Mouse (Mus musculus): Measurements from ENCODE around the gene Fam167b. TPM values are rescaled to one million over a fixed set of nuclear protein-coding genes. Genes with fewer than 3 reads are reported as not detected.

The Fam167b gene
- polyA plus RNA-seq, 1 experiment from 2014 or later = 1.4 TPM

DNA sequence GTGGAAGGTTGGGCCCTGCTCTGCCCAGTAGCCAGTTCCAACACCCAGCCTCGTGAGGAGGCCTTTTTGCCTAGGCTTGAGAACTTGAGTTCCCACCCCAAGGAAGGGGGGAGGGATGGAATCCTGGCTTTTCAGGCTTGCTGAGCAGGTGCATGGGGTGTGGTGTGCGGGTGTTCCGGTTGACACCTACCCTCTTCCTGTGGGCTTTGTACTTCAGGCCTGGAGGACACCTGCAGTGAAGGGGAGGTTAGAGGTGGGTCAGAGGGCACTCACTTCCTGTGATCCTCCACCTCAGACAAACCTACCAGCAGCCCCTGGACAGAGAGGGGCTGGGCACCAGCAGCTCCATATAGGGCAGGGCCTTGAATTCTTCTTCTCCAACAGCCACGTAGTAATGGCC lies 31.7 kb upstream of the Fam167b start:
- 67% methylated on average over 4 of the region's 4 CpGs for WGBS
- ATAC-seq = no peak
- TF ChIP-seq CTCF (IDR thresholded peaks at IDR 0.05; ENCODE audit: low read depth) = no peak
- H3K36me3 ChIP-seq (ENCODE audit: control insufficient read depth, insufficient read depth) = peaks cover 38% of the 10 kb centered on the region
- H3K27ac ChIP-seq (ENCODE audit: low read depth, low read length) = no peak overlapping the region
- no peak overlapping the region for H3K4me2 ChIP-seq (replicated peaks; ENCODE audit: low read depth)
- H3K9me3 ChIP-seq (ENCODE audit: control insufficient read depth) = no peaks in the 10 kb centered on the region
- no peaks in the 10 kb centered on the region for H3K27me3 ChIP-seq (replicated peaks; ENCODE audit: control insufficient read depth, insufficient read depth, low read length)
- H3K4me3 ChIP-seq (ENCODE audit: low read depth, low read length) = no peak overlapping the region
- no peak overlapping the region for H3K9ac ChIP-seq (ENCODE audit: low read depth, low read length)
- no peaks in the 10 kb centered on the region for H3K4me1 ChIP-seq (replicated peaks; ENCODE audit: control insufficient read depth, insufficient read depth, low read length)

DNA sequence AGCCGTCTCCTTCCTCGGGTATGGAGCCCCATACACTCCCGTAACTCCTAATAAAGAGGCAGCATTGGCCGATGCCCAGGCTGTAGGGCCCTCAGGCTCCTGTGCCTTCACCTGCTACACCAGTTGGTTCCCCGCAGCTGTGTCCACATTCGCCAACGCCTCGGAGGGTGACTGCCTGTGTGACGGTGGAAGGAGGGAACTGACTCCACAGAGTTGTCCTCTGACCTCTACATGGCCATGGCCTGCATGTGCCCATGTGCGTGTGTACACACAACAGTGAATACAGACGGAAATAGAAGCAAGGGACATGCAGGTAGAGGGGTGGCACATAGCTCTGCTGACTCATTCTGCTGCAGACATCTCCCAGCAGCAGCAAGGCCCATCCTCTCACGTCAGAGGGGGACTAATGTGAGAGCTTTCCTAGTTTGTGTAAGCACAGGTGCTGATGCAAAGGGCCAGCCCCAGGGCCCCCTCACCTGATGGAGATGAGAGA lies 30.8 kb upstream of the Fam167b start:
- TF ChIP-seq CTCF (IDR thresholded peaks at IDR 0.05; ENCODE audit: low read depth) = no peak
- no peak overlapping the region for H3K27ac ChIP-seq (ENCODE audit: low read depth, low read length)

DNA sequence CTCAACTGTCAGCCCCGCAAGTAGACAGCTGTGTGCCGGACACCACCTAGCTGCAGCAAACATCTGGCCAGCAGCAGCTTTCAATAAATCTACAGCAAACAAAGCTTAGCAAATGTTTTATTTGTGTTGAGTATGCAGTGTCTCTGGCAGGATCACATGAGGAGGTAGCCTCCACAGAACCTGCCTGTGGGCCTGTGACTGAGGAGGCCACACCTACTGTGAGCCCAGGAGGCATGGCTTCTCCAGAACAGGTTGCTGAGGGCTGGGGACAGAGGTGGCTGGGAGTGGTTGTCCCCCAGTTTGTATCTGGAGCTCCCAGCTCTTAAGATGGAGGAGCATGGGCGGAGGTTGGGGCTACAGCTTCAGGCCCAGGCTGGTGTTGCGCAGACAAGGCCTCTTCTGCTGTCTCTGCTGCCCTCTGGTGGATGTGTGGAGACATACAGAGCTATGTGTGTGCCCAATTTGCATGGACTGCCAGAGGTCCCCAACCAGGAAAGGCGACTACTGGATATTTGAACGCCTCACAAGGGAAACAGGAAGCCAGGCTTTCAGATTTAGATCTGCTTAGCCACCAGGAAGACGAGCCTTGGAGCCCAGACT lies 30.2 kb upstream of the Fam167b start:
- Histone ChIP-seq H3K4me2 (replicated peaks; ENCODE audit: low read depth) (no peak overlapping the region), H3K9ac (ENCODE audit: low read depth, low read length) (no peak overlapping the region), H3K36me3 (ENCODE audit: control insufficient read depth, insufficient read depth) (peaks cover 50% of the 10 kb centered on the region), H3K4me3 (ENCODE audit: low read depth, low read length) (no peak overlapping the region), H3K4me1 (replicated peaks; ENCODE audit: control insufficient read depth, insufficient read depth, low read length) (no peaks in the 10 kb centered on the region), H3K27me3 (replicated peaks; ENCODE audit: control insufficient read depth, insufficient read depth, low read length) (no peaks in the 10 kb centered on the region), H3K27ac (ENCODE audit: low read depth, low read length) (no peak overlapping the region), H3K9me3 (ENCODE audit: control insufficient read depth) (no peaks in the 10 kb centered on the region)
- peak; percentile 76 for ATAC-seq
- 28% methylated on average over 7 of the region's 7 CpGs for WGBS
- TF ChIP-seq CTCF (IDR thresholded peaks at IDR 0.05; ENCODE audit: low read depth) = peak; percentile 97

More for the DNA sequence above, 30.8 kb upstream of the Fam167b start:
- no peak overlapping the region for H3K4me2 ChIP-seq (replicated peaks; ENCODE audit: low read depth)
- no peaks in the 10 kb centered on the region for H3K4me1 ChIP-seq (replicated peaks; ENCODE audit: control insufficient read depth, insufficient read depth, low read length)
- ATAC-seq = no peak; the same call in 1 of the 2 replicates
- no peak overlapping the region for H3K4me3 ChIP-seq (ENCODE audit: low read depth, low read length)
- peaks cover 45% of the 10 kb centered on the region for H3K36me3 ChIP-seq (ENCODE audit: control insufficient read depth, insufficient read depth)
- no peaks in the 10 kb centered on the region for H3K9me3 ChIP-seq (ENCODE audit: control insufficient read depth)
- no peaks in the 10 kb centered on the region for H3K27me3 ChIP-seq (replicated peaks; ENCODE audit: control insufficient read depth, insufficient read depth, low read length)
- WGBS = 79% methylated on average over 12 of the region's 12 CpGs
- no peak overlapping the region for H3K9ac ChIP-seq (ENCODE audit: low read depth, low read length)

DNA sequence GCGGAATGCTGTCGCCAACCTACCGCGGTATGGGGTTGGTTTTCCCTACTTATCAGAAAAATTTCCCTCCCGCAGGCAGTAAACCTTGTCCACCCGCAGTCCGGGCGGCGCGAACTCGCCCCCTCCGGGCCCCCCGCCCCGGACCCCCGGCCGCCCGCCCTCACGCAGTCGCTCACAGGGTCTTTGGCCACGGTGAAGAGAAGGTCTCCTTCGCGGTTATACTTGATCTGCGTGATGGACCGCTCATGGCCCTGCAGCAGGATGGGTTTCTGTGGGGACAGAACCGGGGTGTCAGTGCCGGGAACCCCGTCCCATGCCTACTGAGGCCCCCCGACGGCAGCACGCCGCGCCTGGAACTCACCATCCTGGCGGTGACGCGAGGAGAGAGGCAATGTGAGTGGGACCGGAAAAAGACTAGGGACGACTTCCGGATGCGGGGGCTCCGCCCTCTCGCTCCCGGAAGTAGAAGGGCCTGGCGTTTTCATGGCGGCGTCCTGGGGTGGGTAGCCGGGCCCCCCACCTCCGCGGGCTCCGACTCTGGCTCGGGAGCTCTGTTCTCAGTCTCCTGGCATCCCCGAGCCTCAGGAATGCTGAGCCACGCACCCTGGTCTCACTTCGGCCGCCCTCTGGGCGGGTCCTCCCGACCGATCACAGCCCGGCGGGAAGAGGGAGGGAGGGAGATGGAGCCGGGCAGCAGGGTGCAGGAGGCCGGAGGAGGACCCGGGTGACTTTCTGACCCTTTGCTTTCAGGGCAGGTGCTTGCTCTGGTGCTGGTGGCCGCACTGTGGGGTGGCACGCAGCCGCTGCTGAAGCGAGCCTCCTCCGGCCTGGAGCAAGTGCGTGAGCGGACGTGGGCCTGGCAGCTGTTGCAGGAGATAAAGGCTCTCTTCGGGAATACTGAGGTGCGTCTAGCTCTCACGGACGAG lies 22.1 kb upstream of the Fam167b start, which contains the start of the genes Eif3i and Tmem234:
Eif3i (minus strand) TSS at position 416 of the 926 bp plus-strand sequence.
Tmem234 (plus strand) TSS at position 436 of the 926 bp plus-strand sequence.
- no peaks in the 10 kb centered on the region for H3K27me3 ChIP-seq (replicated peaks; ENCODE audit: control insufficient read depth, insufficient read depth, low read length)
- peak; percentile 40 for TF ChIP-seq CTCF (IDR thresholded peaks at IDR 0.05; ENCODE audit: low read depth)
- H3K9ac ChIP-seq (ENCODE audit: low read depth, low read length) = peak within 1 kb of the TSS; percentile 89
- H3K36me3 ChIP-seq (ENCODE audit: control insufficient read depth, insufficient read depth) = peaks cover 23% of the 10 kb centered on the region
- H3K4me1 ChIP-seq (replicated peaks; ENCODE audit: control insufficient read depth, insufficient read depth, low read length) = 0 out of 2 replicates have a peak, but pooled peaks cover 12% of the 10 kb centered on the region
- H3K27ac ChIP-seq (ENCODE audit: low read depth, low read length) = peak within 1 kb of the TSS; percentile 68
- no peaks in the 10 kb centered on the region for H3K9me3 ChIP-seq (ENCODE audit: control insufficient read depth)
- ATAC-seq = peak; percentile 84
- H3K4me2 ChIP-seq (replicated peaks; ENCODE audit: low read depth) = peak within 1 kb of the TSS; percentile 90
- H3K4me3 ChIP-seq (ENCODE audit: low read depth, low read length) = peak within 1 kb of the TSS; percentile 100
- WGBS = under 1% methylated on average over 74 of the region's 74 CpGs

DNA sequence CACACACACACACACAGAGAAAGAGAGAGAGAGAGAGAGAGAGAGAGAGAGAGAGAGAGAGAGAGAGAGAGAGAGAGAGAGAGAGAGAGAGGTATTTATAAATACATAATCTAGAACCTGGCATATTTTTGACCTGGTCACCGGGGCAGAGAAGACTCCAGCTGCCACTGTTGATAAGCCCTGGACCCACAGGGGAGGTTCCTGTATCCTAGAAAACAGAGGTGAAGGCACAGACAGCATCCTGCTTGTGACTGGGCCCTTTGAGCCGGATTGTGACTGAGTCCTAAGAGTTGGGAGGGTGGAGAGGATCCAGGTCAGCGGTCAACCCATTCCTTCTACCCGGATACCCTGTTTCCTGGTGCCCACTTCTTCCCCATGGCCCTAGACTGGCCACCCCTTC lies 10.5 kb upstream of the Fam167b start:
- Histone ChIP-seq H3K36me3 (ENCODE audit: control insufficient read depth, insufficient read depth) (peaks cover 37% of the 10 kb centered on the region), H3K4me2 (replicated peaks; ENCODE audit: low read depth) (no peak overlapping the region), H3K4me1 (replicated peaks; ENCODE audit: control insufficient read depth, insufficient read depth, low read length) (no peaks in the 10 kb centered on the region), H3K9ac (ENCODE audit: low read depth, low read length) (no peak overlapping the region), H3K27me3 (replicated peaks; ENCODE audit: control insufficient read depth, insufficient read depth, low read length) (no peaks in the 10 kb centered on the region), H3K9me3 (ENCODE audit: control insufficient read depth) (no peaks in the 10 kb centered on the region), H3K27ac (ENCODE audit: low read depth, low read length) (no peak overlapping the region), H3K4me3 (ENCODE audit: low read depth, low read length) (no peak overlapping the region)
- WGBS = 67% methylated on average over 4 of the region's 4 CpGs
- ATAC-seq = no peak
- TF ChIP-seq CTCF (IDR thresholded peaks at IDR 0.05; ENCODE audit: low read depth) = no peak

DNA sequence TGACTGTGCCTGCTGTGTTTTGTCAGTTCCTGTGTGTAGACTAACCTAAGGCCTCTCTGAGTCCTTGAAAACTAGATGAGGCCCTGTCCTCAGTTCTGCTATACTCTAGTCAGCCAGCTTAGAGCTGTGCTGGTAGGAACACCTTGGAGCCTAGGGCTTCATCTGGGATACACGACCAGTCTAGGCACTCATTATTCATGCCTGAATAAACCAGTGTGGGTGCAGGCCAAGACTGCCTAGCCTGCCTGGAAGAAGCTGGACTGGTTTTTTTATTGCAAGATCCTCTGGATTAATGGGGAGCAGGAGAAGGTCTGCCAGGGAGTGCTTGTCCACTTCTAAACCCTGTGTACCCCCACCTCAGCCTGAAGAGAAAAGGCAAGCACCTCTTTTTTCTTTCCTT lies 8.6 kb upstream of the Fam167b start:
- H3K4me3 ChIP-seq (ENCODE audit: low read depth, low read length) = no peak overlapping the region
- H3K9ac ChIP-seq (ENCODE audit: low read depth, low read length) = no peak overlapping the region
- 53% methylated on average over 1 of the region's 1 CpGs for WGBS
- H3K27me3 ChIP-seq (replicated peaks; ENCODE audit: control insufficient read depth, insufficient read depth, low read length) = no peaks in the 10 kb centered on the region
- peaks cover 19% of the 10 kb centered on the region for H3K36me3 ChIP-seq (ENCODE audit: control insufficient read depth, insufficient read depth)
- no peaks in the 10 kb centered on the region for H3K4me1 ChIP-seq (replicated peaks; ENCODE audit: control insufficient read depth, insufficient read depth, low read length)
- no peak overlapping the region for H3K27ac ChIP-seq (ENCODE audit: low read depth, low read length)
- TF ChIP-seq CTCF (IDR thresholded peaks at IDR 0.05; ENCODE audit: low read depth) = no peak
- ATAC-seq = no peak
- H3K4me2 ChIP-seq (replicated peaks; ENCODE audit: low read depth) = no peak overlapping the region
- no peaks in the 10 kb centered on the region for H3K9me3 ChIP-seq (ENCODE audit: control insufficient read depth)

Data from intestine, postnatal 0 days (tissue).